Mouse (Mus musculus) kidney, adult 11 months (tissue): ENCODE measurements around the gene Akap12.
A peak's percentile ranks its signal among the peaks of the same experiment; 100 is the strongest.

Experiments used
- DNase-seq: peaks from one replicate; pipeline ENCODE4 v3.0.0; 2022

Gene Akap12

DNA sequence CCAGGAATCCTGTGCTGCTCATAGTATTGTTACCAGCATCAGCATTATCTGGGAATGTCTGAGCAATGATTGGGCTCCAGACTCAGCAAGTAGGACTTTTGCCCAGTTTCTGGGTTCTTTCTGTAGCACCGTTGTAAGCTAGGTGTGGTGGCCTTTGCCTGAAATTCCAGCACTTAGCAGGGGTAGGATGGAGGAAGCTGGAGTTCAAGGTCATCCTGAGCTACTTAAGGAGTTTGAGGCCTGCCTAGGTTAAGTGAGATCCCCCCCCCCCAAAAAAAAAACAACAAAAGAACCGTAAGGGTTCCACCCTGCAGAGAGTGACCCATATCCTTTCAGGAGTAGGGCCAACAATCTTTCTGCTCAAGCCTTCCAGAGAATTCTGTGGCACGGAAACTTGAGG lies 98.4 kb downstream of the Akap12 start:
- no peak for DNase-seq

- DNase-seq = no peak
These were observed 103.9 kb downstream of the Akap12 start for GRCm38 (mm10) chr10:4370105-4370504.

DNA sequence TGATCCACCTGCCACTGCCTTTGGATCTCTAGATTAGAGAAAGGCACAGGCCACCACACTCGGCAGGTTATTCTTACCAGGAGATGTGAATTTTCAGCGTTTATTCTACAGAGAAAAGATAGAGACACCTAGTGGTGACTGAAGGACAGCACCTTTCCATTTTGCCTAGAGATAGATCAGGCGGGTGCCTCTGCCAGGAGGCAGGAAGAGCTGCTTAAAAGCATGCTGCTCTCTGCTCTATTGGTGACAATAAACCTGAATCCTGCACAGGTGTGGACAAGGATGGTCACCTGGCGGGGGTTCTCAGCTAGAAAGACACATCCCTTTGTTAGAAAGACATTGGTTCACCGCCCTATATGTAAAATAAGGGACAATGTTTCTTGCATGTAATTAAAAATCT lies 105.8 kb downstream of the Akap12 start:
- no peak for DNase-seq

DNA sequence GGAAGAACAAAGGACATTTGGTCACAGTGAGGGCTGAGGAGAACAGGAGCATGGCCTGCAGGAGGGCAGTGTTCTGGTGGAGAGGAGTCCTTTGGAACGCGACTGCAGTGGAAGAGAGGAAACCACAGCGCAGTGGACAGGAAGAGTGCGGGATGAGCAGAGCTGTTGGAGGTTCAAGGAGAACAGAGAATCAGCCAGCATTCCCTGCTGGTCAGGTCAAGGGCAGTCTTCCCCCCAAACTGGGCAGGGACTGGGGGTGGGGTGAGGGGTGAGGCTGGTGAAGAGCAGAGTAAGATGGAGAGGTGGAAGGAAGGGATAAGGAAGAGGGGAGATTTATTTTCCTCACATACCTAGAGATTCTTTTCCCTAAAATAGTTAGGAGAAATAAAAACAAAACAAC lies 107.4 kb downstream of the Akap12 start:
- DNase-seq = no peak

- no peak for DNase-seq
These were observed 108.1 kb downstream of the Akap12 start for GRCm38 (mm10) chr10:4374239-4374638.

DNA sequence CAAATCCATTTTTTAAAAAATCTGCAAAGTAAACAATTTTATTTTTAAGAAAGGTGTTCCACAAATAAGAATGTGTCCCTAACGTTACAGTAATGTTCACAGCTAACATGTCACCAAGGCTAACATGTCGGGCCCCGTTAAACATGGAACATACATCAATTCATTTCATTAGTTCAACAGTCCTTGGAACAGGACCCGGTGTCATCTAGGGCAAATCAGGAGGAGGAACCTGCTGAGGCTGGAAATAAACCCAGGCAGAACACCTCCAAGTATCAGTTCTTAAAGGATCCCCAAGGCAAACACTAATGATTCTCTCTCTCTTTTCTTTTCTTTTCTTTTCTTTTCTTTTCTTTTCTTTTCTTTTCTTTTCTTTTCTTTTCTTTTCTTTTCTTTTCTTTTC lies 108.6 kb downstream of the Akap12 start:
- DNase-seq = no peak

DNA sequence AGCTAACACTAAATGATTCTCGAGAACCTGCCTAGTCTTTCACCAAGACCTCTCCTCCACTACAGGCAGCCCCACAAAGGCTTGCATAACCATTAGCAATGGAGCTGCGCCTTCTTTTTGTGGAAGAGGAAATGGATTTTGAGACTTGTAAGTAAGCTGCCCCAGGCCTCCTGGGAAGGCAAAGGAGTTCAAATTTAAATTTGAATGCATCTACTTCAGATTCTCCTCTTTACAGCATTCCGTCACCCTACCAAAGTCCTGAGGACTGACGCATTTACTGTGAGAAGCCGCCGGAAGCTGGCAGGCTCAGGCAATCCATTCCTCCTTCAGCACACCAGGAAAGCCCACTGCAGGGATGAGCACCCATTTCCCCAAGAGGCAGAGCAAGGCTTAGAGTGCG lies 109.1 kb downstream of the Akap12 start:
- DNase-seq = no peak

DNA sequence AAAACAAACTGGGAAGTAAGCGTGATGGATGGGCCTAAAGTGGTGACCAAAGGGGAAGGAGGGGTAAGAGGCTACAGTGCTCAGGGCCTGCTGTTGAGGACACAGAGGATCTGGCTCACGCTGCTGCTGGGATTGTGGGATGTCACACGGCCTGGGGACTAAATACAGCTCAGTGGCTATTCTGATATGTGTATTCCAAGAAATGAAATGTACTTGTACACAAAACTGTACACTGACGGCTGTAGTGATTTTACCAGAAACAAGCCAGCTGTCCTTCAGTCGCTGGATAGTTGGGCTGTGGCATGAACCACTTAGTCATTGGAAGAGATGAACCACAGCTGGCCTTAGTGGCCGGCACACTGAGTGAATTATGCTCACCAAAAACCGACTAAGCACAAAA lies 110.3 kb downstream of the Akap12 start:
- no peak for DNase-seq

- no peak for DNase-seq
These were observed 110.8 kb downstream of the Akap12 start for GRCm38 (mm10) chr10:4376931-4377330.

GRCm38 (mm10) chr10:4380748-4381147 lies 114.6 kb downstream of the Akap12 start:
- DNase-seq = no peak

GRCm38 (mm10) chr10:4384244-4384643 lies 118.1 kb downstream of the Akap12 start:
- no peak for DNase-seq

GRCm38 (mm10) chr10:4386609-4387591 lies 120.7 kb downstream of the Akap12 start:
- DNase-seq = peak; percentile 96

GRCm38 (mm10) chr10:4387701-4388383 lies 121.7 kb downstream of the Akap12 start, which contains the start of gene Zbtb2:
Gene Zbtb2, minus strand, starts transcription at chr10:4388108.
- DNase-seq = peak; percentile 72

- peak; percentile 51 for DNase-seq
These were observed 122.2 kb downstream of the Akap12 start for GRCm38 (mm10) chr10:4388384-4388745.

DNA sequence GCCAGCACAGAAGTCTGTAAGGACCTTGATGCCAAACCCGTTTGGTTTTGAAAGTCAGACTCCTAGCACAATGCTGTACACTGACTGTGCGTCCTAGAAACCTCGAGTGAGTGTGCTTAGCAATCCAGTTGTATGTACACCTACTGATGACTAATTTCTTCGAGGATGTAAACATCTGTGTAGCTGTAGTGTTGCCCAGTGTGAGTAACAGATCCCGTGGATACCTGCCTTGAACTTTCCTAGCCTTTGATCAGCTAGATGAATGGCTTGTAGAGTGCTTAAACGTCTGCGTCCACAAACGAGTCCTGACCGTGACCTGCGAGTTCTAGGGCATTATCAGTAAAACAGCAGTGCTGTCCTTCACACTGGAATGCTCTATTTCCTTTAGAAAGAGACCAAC lies 122.9 kb downstream of the Akap12 start:
- no peak for DNase-seq

DNA sequence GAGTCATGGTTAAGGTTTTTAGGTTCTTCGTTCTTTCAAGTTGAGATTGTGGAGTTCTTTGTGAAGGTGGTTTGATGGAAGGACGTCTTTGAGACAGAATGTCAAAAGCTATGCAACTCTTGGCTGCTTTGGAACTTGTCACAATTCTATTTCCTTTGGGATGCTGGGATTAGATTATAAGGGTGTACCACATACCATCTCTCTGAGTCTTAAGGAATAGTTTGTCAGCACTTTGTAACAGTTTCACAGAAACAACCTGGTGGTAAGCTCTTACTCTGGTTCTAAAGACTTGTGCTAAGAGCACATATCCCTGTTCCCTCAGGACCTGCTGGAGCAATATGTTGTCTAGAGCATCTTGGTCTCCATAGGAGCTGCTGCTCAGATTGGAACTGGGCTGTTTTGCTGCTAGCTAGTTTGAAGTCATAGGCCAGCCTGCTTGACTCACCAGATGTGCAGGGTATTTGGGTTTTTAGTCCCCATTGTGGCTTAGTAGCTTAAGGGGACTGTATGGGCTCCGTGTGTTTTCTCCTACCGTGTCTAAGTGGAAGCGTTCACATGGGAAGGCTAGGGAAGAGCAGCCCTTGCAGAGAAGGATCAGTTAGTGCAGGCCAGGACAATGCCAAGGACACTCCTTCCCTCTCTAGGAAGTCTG lies 123.4 kb downstream of the Akap12 start:
- DNase-seq = no peak

GRCm38 (mm10) chr10:4390550-4390949 lies 124.4 kb downstream of the Akap12 start:
- no peak for DNase-seq

DNA sequence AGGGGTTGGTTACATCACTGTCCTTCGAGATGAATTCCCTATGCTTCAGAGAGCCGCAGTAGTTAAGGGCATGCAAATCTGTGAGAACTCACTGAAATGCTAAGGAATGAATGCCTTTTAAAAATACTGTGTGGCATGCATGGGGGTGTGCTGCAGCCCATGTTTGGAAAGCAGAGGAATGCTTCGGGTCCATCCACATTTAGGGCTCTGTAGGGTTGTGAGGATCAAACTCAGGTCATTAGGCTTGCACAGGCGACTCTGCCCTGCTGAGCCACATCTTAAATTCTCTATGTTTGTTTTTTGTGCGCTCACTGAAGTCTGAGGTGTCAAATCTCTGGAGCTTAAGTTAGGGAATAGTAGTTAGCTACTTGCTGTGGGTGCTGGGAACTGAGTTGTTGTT lies 124.9 kb downstream of the Akap12 start:
- DNase-seq = no peak

DNA sequence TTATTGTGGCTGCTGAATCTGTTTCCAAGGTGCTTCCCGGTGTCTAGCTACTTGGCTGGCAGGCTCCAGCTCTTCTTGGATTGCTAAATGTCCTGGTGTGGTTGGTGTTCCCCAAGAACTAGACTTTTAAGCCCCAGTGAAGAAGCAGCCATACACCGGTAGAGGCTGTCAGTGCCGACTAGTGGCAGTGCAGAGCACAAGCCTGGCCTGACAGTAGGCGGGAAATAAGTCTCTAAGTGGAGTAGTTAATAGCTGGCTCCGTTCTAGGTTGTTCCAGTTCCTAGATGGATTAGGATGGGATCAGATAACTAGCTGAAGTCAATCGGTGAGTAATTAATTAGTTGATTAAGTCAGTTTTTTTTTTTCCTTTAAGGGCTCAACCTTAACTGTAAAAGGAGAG lies 125.7 kb downstream of the Akap12 start:
- peak; percentile 47 for DNase-seq

DNA sequence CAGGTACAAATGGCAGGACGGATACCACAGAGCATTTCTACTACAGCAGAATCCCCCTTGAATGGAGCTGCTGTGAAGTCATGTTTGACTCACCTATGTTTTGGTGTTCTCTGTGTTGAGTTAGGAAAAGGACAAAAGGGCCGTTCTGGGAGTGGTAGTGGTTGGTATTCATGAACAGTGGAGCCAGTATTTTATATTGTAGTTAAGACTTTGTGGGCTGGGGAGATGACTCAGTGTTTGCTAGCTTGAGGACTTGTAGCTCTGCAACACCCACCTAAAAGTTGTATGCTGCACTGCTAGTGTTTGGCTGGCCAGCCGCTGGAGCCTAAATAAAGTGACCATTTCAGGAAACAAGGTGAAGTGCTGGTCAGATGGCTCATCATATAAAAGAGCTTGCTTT lies 129.1 kb downstream of the Akap12 start:
- DNase-seq = no peak

DNA sequence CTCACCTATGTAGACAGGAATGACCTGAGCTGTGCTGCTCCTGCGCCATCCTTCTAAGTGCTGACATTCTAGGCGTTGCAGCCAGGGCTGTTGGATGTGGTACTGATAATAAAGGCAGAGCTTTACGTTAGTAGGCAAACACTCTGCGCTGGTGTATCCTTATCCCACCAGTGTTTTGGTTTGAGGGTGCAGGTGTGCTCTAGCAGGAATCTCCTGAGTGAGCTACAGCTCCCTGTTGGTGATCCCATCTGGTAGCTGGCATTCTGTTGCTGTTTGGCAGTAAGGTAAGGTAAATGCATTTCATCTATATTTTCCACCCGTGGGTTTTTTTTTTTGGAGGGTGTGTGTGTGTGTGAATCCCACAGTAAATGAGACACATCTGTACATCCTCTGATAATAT lies 131.9 kb downstream of the Akap12 start:
- no peak for DNase-seq

GRCm38 (mm10) chr10:4404895-4405491 lies 138.8 kb downstream of the Akap12 start:
- no peak for DNase-seq

- DNase-seq = no peak
These were observed 139.3 kb downstream of the Akap12 start for GRCm38 (mm10) chr10:4405511-4405910.
